Mouse (Mus musculus): ENCODE data around the gene Fut9. TPM values are rescaled to one million over a fixed set of nuclear protein-coding genes. Genes with fewer than 3 reads are reported as not detected.
A peak's percentile ranks its signal among the peaks of the same experiment; 100 is the strongest.

The Fut9 gene
- 0.54 and 1.0 TPM in 2 replicates for polyA plus RNA-seq (2014; fragmentation: Nextera tagmentation; extraction: Ambion mirVana)

GRCm38 (mm10) chr4:25799476-25800283 is at the start of gene Fut9:
TSS of gene Fut9 (minus strand) at chr4:25800244.
- H3K4me3 ChIP-seq (ENCODE audit: low read depth, low read length) = peak within 1 kb of the TSS; percentile 42
- peak; percentile 56 for DNase-seq
- no peaks in the 10 kb centered on the region for H3K4me1 ChIP-seq (ENCODE audit: insufficient read depth)
- WGBS = under 1% methylated on average over 52 of the region's 52 CpGs
- peak; percentile 85 for ATAC-seq (ENCODE audit: insufficient read depth)
- peak within 1 kb of the TSS; percentile 78 for H3K4me2 ChIP-seq
- H3K36me3 ChIP-seq (ENCODE audit: insufficient read depth) = no peaks in the 10 kb centered on the region
- 0 out of 2 replicates have a peak, but pooled peaks have one; percentile 7 for TF ChIP-seq CTCF (IDR thresholded peaks at IDR 0.05; ENCODE audit: low read depth)
- no peaks in the 10 kb centered on the region for H3K9me3 ChIP-seq (ENCODE audit: low read depth, low read length)
- peaks cover 6% of the 10 kb centered on the region; the same call in 1 of the 2 replicates for H3K27me3 ChIP-seq (ENCODE audit: insufficient read depth, low read length)
- H3K9ac ChIP-seq = peak within 1 kb of the TSS; percentile 30
- no peak within 1 kb of the TSS for H3K27ac ChIP-seq (ENCODE audit: low read depth)

GRCm38 (mm10) chr4:25815783-25816182 is 15.7 kb upstream of the Fut9 start:
- no peaks in the 10 kb centered on the region for H3K4me1 ChIP-seq (ENCODE audit: insufficient read depth)
- H3K4me3 ChIP-seq (ENCODE audit: low read depth, low read length) = no peak overlapping the region
- no peaks in the 10 kb centered on the region for H3K27me3 ChIP-seq (ENCODE audit: insufficient read depth, low read length)
- TF ChIP-seq CTCF (IDR thresholded peaks at IDR 0.05; ENCODE audit: low read depth) = no peak
- ATAC-seq (ENCODE audit: insufficient read depth) (no peak), DNase-seq (no peak)
- H3K9me3 ChIP-seq (ENCODE audit: low read depth, low read length) = no peaks in the 10 kb centered on the region
- no peaks in the 10 kb centered on the region for H3K36me3 ChIP-seq (ENCODE audit: insufficient read depth)
- no peak overlapping the region for H3K27ac ChIP-seq (ENCODE audit: low read depth)
- no peak overlapping the region for H3K9ac ChIP-seq
- WGBS = 87% methylated on average over 7 of the region's 7 CpGs
- no peak overlapping the region for H3K4me2 ChIP-seq

- no peaks in the 10 kb centered on the region for H3K4me1 ChIP-seq (ENCODE audit: insufficient read depth)
- WGBS = 55% methylated on average over 1 of the region's 1 CpGs
- no peak overlapping the region for H3K9ac ChIP-seq
- ATAC-seq (ENCODE audit: insufficient read depth) (peak; percentile 91), DNase-seq (peak; percentile 31)
- H3K4me3 ChIP-seq (ENCODE audit: low read depth, low read length) = no peak overlapping the region
- H3K27ac ChIP-seq (ENCODE audit: low read depth) = no peak overlapping the region
- no peaks in the 10 kb centered on the region for H3K9me3 ChIP-seq (ENCODE audit: low read depth, low read length)
- H3K27me3 ChIP-seq (ENCODE audit: insufficient read depth, low read length) = no peaks in the 10 kb centered on the region
- TF ChIP-seq CTCF (IDR thresholded peaks at IDR 0.05; ENCODE audit: low read depth) = no peak
- H3K36me3 ChIP-seq (ENCODE audit: insufficient read depth) = no peaks in the 10 kb centered on the region
- no peak overlapping the region for H3K4me2 ChIP-seq
Measured at GRCm38 (mm10) chr4:25813340-25813739, 13.3 kb upstream of the Fut9 start.

GRCm38 (mm10) chr4:25810058-25810457 is 10.0 kb upstream of the Fut9 start:
- no peak overlapping the region for H3K9ac ChIP-seq
- no peaks in the 10 kb centered on the region for H3K36me3 ChIP-seq (ENCODE audit: insufficient read depth)
- no peak for ATAC-seq (ENCODE audit: insufficient read depth)
- DNase-seq = no peak
- no peak overlapping the region for H3K4me3 ChIP-seq (ENCODE audit: low read depth, low read length)
- 72% methylated on average over 1 of the region's 1 CpGs for WGBS
- no peak for TF ChIP-seq CTCF (IDR thresholded peaks at IDR 0.05; ENCODE audit: low read depth)
- no peak overlapping the region for H3K4me2 ChIP-seq
- no peaks in the 10 kb centered on the region for H3K27me3 ChIP-seq (ENCODE audit: insufficient read depth, low read length)
- H3K27ac ChIP-seq (ENCODE audit: low read depth) = no peak overlapping the region
- H3K4me1 ChIP-seq (ENCODE audit: insufficient read depth) = no peaks in the 10 kb centered on the region
- H3K9me3 ChIP-seq (ENCODE audit: low read depth, low read length) = no peaks in the 10 kb centered on the region

- peaks cover 6% of the 10 kb centered on the region; the same call in 1 of the 2 replicates for H3K27me3 ChIP-seq (ENCODE audit: insufficient read depth, low read length)
- no peak overlapping the region for H3K9ac ChIP-seq
- no peak for TF ChIP-seq CTCF (IDR thresholded peaks at IDR 0.05; ENCODE audit: low read depth)
- H3K4me2 ChIP-seq = no peak overlapping the region
- ATAC-seq (ENCODE audit: insufficient read depth) (no peak), DNase-seq (no peak)
- H3K4me3 ChIP-seq (ENCODE audit: low read depth, low read length) = no peak overlapping the region
- H3K9me3 ChIP-seq (ENCODE audit: low read depth, low read length) = no peaks in the 10 kb centered on the region
- WGBS = 73% methylated on average over 2 of the region's 2 CpGs
- no peaks in the 10 kb centered on the region for H3K4me1 ChIP-seq (ENCODE audit: insufficient read depth)
- H3K27ac ChIP-seq (ENCODE audit: low read depth) = no peak overlapping the region
- no peaks in the 10 kb centered on the region for H3K36me3 ChIP-seq (ENCODE audit: insufficient read depth)
Measured at GRCm38 (mm10) chr4:25801751-25802150, 1.7 kb upstream of the Fut9 start.

GRCm38 (mm10) chr4:25800284-25800616 is 206 bp upstream of the Fut9 start:
- ATAC-seq (ENCODE audit: insufficient read depth) (no peak), DNase-seq (no peak)
- peak overlapping the region; percentile 42 for H3K4me3 ChIP-seq (ENCODE audit: low read depth, low read length)
- peaks cover 6% of the 10 kb centered on the region; the same call in 1 of the 2 replicates for H3K27me3 ChIP-seq (ENCODE audit: insufficient read depth, low read length)
- H3K4me1 ChIP-seq (ENCODE audit: insufficient read depth) = no peaks in the 10 kb centered on the region
- H3K27ac ChIP-seq (ENCODE audit: low read depth) = no peak overlapping the region
- TF ChIP-seq CTCF (IDR thresholded peaks at IDR 0.05; ENCODE audit: low read depth) = 0 out of 2 replicates have a peak, but pooled peaks have one; percentile 0
- H3K4me2 ChIP-seq = peak overlapping the region; percentile 78
- no peak overlapping the region for H3K9ac ChIP-seq
- no peaks in the 10 kb centered on the region for H3K9me3 ChIP-seq (ENCODE audit: low read depth, low read length)
- WGBS = 6% methylated on average over 5 of the region's 5 CpGs
- no peaks in the 10 kb centered on the region for H3K36me3 ChIP-seq (ENCODE audit: insufficient read depth)

- no peak for TF ChIP-seq CTCF (IDR thresholded peaks at IDR 0.05; ENCODE audit: low read depth)
- Histone ChIP-seq H3K27me3 (ENCODE audit: insufficient read depth, low read length) (peaks cover 6% of the 10 kb centered on the region; the same call in 1 of the 2 replicates), H3K4me3 (ENCODE audit: low read depth, low read length) (peak overlapping the region; percentile 42), H3K4me2 (peak overlapping the region; percentile 78), H3K27ac (ENCODE audit: low read depth) (no peak overlapping the region), H3K4me1 (ENCODE audit: insufficient read depth) (no peaks in the 10 kb centered on the region), H3K9ac (peak overlapping the region; percentile 30; the same call in 1 of the 2 replicates), H3K9me3 (ENCODE audit: low read depth, low read length) (no peaks in the 10 kb centered on the region), H3K36me3 (ENCODE audit: insufficient read depth) (no peaks in the 10 kb centered on the region)
- no peak for DNase-seq
- 2% methylated on average over 7 of the region's 7 CpGs for WGBS
- peak; percentile 41; the same call in 1 of the 2 replicates for ATAC-seq (ENCODE audit: insufficient read depth)
Measured at GRCm38 (mm10) chr4:25799051-25799475, 981 bp downstream of the Fut9 start.

All from lung, embryonic 14.5 days (tissue).